Mouse (Mus musculus) liver, adult 2 months (tissue): ENCODE data around the gene Tubb4a.

ENCODE experiments used
- CTCF ChIP-seq: fragments of 200-500 bp; IDR thresholded peaks from 2 replicates; pipeline ENCODE4 v1.5.1; 2011; ENCODE audit warnings: low read depth, low read length, control low read depth
- POLR2A ChIP-seq: fragments of 200-500 bp; IDR thresholded peaks from 2 replicates; pipeline ENCODE4 v1.6.1; 2011; ENCODE audit warnings: low read length, control low read depth; ENCODE audit not compliant: insufficient read depth; ENCODE audit errors: extremely low read depth

GRCm38 (mm10) chr17:57066908-57067307 lies 20.7 kb downstream of the Tubb4a start:
- TF ChIP-seq CTCF: no peak
- TF ChIP-seq POLR2A: no peak
